Mouse (Mus musculus): ENCODE data around the gene Vsig2. TPM values are rescaled to one million over a fixed set of nuclear protein-coding genes. Genes with fewer than 3 reads are reported as not detected.
A peak's percentile ranks its signal among the peaks of the same experiment; 100 is the strongest.

Gene Vsig2
- polyA plus RNA-seq, 1 experiment, result 7.6 TPM

- no peaks in the 10 kb centered on the region for H3K27me3 ChIP-seq (replicated peaks; ENCODE audit: control insufficient read depth, insufficient read depth, low read length)
- peaks cover 21% of the 10 kb centered on the region for H3K4me1 ChIP-seq (ENCODE audit: control insufficient read depth, insufficient read depth, low read length)
- DNase-seq, result no peak
- no peak overlapping the region for H3K27ac ChIP-seq (ENCODE audit: insufficient read depth, low read depth, low read length)
- H3K36me3 ChIP-seq (ENCODE audit: control insufficient read depth, insufficient read depth, low read length), result no peaks in the 10 kb centered on the region
- H3K4me3 ChIP-seq (ENCODE audit: insufficient read depth, low read depth, low read length), result no peak overlapping the region
- no peak for TF ChIP-seq CTCF (conservative IDR thresholded peaks at IDR 0.05; ENCODE audit: insufficient read depth, insufficient read length, low read depth, low read length)
- no peak for TF ChIP-seq POLR2A (IDR thresholded peaks at IDR 0.05; ENCODE audit: low read depth, low read length)
- 34% methylated on average over 5 of the region's 5 CpGs for WGBS
These were observed 28.4 kb downstream of the Vsig2 start for GRCm38 (mm10) chr9:37567454-37567853.

- peak; percentile 59 for DNase-seq
- 15% methylated on average over 15 of the region's 15 CpGs for WGBS
- no peaks in the 10 kb centered on the region for H3K36me3 ChIP-seq (ENCODE audit: control insufficient read depth, insufficient read depth, low read length)
- H3K27me3 ChIP-seq (replicated peaks; ENCODE audit: control insufficient read depth, insufficient read depth, low read length), result no peaks in the 10 kb centered on the region
- TF ChIP-seq CTCF (conservative IDR thresholded peaks at IDR 0.05; ENCODE audit: insufficient read depth, insufficient read length, low read depth, low read length) (no peak), POLR2A (IDR thresholded peaks at IDR 0.05; ENCODE audit: low read depth, low read length) (no peak)
- H3K4me1 ChIP-seq (ENCODE audit: control insufficient read depth, insufficient read depth, low read length), result peaks cover 21% of the 10 kb centered on the region
- peak overlapping the region; percentile 25; the same call in 1 of the 2 replicates for H3K4me3 ChIP-seq (ENCODE audit: insufficient read depth, low read depth, low read length)
- H3K27ac ChIP-seq (ENCODE audit: insufficient read depth, low read depth, low read length), result peak overlapping the region; percentile 44
These were observed 29.0 kb downstream of the Vsig2 start for GRCm38 (mm10) chr9:37567892-37568604.

- Histone ChIP-seq H3K4me1 (ENCODE audit: control insufficient read depth, insufficient read depth, low read length) (peaks cover 21% of the 10 kb centered on the region), H3K4me3 (ENCODE audit: insufficient read depth, low read depth, low read length) (no peak overlapping the region), H3K27me3 (replicated peaks; ENCODE audit: control insufficient read depth, insufficient read depth, low read length) (no peaks in the 10 kb centered on the region), H3K27ac (ENCODE audit: insufficient read depth, low read depth, low read length) (peak overlapping the region; percentile 96), H3K36me3 (ENCODE audit: control insufficient read depth, insufficient read depth, low read length) (no peaks in the 10 kb centered on the region)
- TF ChIP-seq CTCF (conservative IDR thresholded peaks at IDR 0.05; ENCODE audit: insufficient read depth, insufficient read length, low read depth, low read length) (no peak), POLR2A (IDR thresholded peaks at IDR 0.05; ENCODE audit: low read depth, low read length) (no peak)
- 19% methylated on average over 4 of the region's 4 CpGs for WGBS
- peak; percentile 72 for DNase-seq
These were observed 29.7 kb downstream of the Vsig2 start for GRCm38 (mm10) chr9:37568605-37569214.

- Histone ChIP-seq H3K4me3 (ENCODE audit: insufficient read depth, low read depth, low read length) (no peak overlapping the region), H3K36me3 (ENCODE audit: control insufficient read depth, insufficient read depth, low read length) (no peaks in the 10 kb centered on the region), H3K27ac (ENCODE audit: insufficient read depth, low read depth, low read length) (peak overlapping the region; percentile 96), H3K4me1 (ENCODE audit: control insufficient read depth, insufficient read depth, low read length) (peaks cover 21% of the 10 kb centered on the region), H3K27me3 (replicated peaks; ENCODE audit: control insufficient read depth, insufficient read depth, low read length) (no peaks in the 10 kb centered on the region)
- 40% methylated on average over 2 of the region's 2 CpGs for WGBS
- DNase-seq, result peak; percentile 65
- no peak for TF ChIP-seq POLR2A (IDR thresholded peaks at IDR 0.05; ENCODE audit: low read depth, low read length)
These were observed 30.3 kb downstream of the Vsig2 start for GRCm38 (mm10) chr9:37569231-37569835.

GRCm38 (mm10) chr9:37572204-37572876, 33.3 kb downstream of the Vsig2 start:
- no peak for TF ChIP-seq CTCF (conservative IDR thresholded peaks at IDR 0.05; ENCODE audit: insufficient read depth, insufficient read length, low read depth, low read length)
- TF ChIP-seq POLR2A (IDR thresholded peaks at IDR 0.05; ENCODE audit: low read depth, low read length), result no peak
- H3K27ac ChIP-seq (ENCODE audit: insufficient read depth, low read depth, low read length), result no peak overlapping the region
- DNase-seq, result no peak

GRCm38 (mm10) chr9:37576436-37576930, 37.4 kb downstream of the Vsig2 start:
- Histone ChIP-seq H3K36me3 (ENCODE audit: control insufficient read depth, insufficient read depth, low read length) (no peaks in the 10 kb centered on the region), H3K4me3 (ENCODE audit: insufficient read depth, low read depth, low read length) (peak overlapping the region; percentile 30; the same call in 1 of the 2 replicates), H3K27ac (ENCODE audit: insufficient read depth, low read depth, low read length) (no peak overlapping the region), H3K4me1 (ENCODE audit: control insufficient read depth, insufficient read depth, low read length) (0 out of 2 replicates have a peak, but pooled peaks cover 2% of the 10 kb centered on the region), H3K27me3 (replicated peaks; ENCODE audit: control insufficient read depth, insufficient read depth, low read length) (no peaks in the 10 kb centered on the region)
- WGBS, result 29% methylated on average over 14 of the region's 14 CpGs
- TF ChIP-seq POLR2A (IDR thresholded peaks at IDR 0.05; ENCODE audit: low read depth, low read length) (no peak), CTCF (conservative IDR thresholded peaks at IDR 0.05; ENCODE audit: insufficient read depth, insufficient read length, low read depth, low read length) (no peak)
- no peak for DNase-seq

More at GRCm38 (mm10) chr9:37572204-37572876, 33.3 kb downstream of the Vsig2 start:
- Histone ChIP-seq H3K27me3 (replicated peaks; ENCODE audit: control insufficient read depth, insufficient read depth, low read length) (no peaks in the 10 kb centered on the region), H3K36me3 (ENCODE audit: control insufficient read depth, insufficient read depth, low read length) (no peaks in the 10 kb centered on the region), H3K4me3 (ENCODE audit: insufficient read depth, low read depth, low read length) (no peak overlapping the region), H3K4me1 (ENCODE audit: control insufficient read depth, insufficient read depth, low read length) (peaks cover 24% of the 10 kb centered on the region)
- WGBS, result 64% methylated on average over 3 of the region's 3 CpGs
